8 mouse cellular contexts compared by ENCODE assay signal in genomic region chr17:32536867-32537250, GRCm38 (mm10). TPM values are rescaled to one million over a fixed set of nuclear protein-coding genes. Genes with fewer than 3 reads are reported as not detected.
DNase-seq lines count a peak whose midpoint lies in the region; ATAC-seq and TF ChIP-seq lines count a peak whose summit lies in the region.

No protein-coding gene starts in this region.

- H3K36me3 ChIP-seq in thymus, adult 2 months (ENCODE audit: control insufficient read depth, insufficient read depth, low read length) = no peaks in the 10 kb centered on the region
- 0 out of 2 replicates have a peak, but pooled peaks cover 3% of the 10 kb centered on the region for H3K36me3 ChIP-seq in embryonic facial prominence, embryonic 13.5 days
- no peaks in the 10 kb centered on the region for H3K36me3 ChIP-seq in hindbrain, embryonic 16.5 days (ENCODE audit: control insufficient read depth, insufficient read depth, low read length)

- peaks cover 26% of the 10 kb centered on the region for H3K4me1 ChIP-seq in thymus, adult 2 months (replicated peaks; ENCODE audit: control insufficient read depth, insufficient read depth, low read length)
- peaks cover 10% of the 10 kb centered on the region for H3K4me1 ChIP-seq in embryonic facial prominence, embryonic 13.5 days
- peaks cover 5% of the 10 kb centered on the region for H3K4me1 ChIP-seq in hindbrain, embryonic 16.5 days (ENCODE audit: control insufficient read depth, insufficient read depth, low read depth, low read length)

- peak overlapping the region; percentile 77 for H3K9ac ChIP-seq in embryonic facial prominence, embryonic 13.5 days
- peak overlapping the region; percentile 63 for H3K9ac ChIP-seq in hindbrain, embryonic 16.5 days (ENCODE audit: low read depth, low read length)

- H3K27me3 ChIP-seq in thymus, adult 2 months (ENCODE audit: control insufficient read depth, insufficient read depth, low read length) = no peaks in the 10 kb centered on the region
- H3K27me3 ChIP-seq in embryonic facial prominence, embryonic 13.5 days = no peaks in the 10 kb centered on the region
- no peaks in the 10 kb centered on the region for H3K27me3 ChIP-seq in hindbrain, embryonic 16.5 days (replicated peaks; ENCODE audit: control insufficient read depth, insufficient read depth, low read length)

- H3K4me2 ChIP-seq in embryonic facial prominence, embryonic 13.5 days = peak overlapping the region; percentile 71
- H3K4me2 ChIP-seq in hindbrain, embryonic 16.5 days (ENCODE audit: low read length) = peak overlapping the region; percentile 71

- H3K27ac ChIP-seq in thymus, adult 2 months (ENCODE audit: control insufficient read depth, insufficient read depth, low read length) = no peak overlapping the region; the same call in 1 of the 2 replicates
- peak overlapping the region; percentile 62 for H3K27ac ChIP-seq in embryonic facial prominence, embryonic 13.5 days
- peak overlapping the region; percentile 17; the same call in 1 of the 2 replicates for H3K27ac ChIP-seq in hindbrain, embryonic 16.5 days (ENCODE audit: low read depth, low read length)

- DNase-seq in thymus, adult 2 months = no peak
- DNase-seq in thymus, adult 18-20 months = no peak
- DNase-seq in ovary, adult 18-20 months (ENCODE audit: low spot score) = no peak
- DNase-seq in thymus, postnatal 10 days (ENCODE audit: low spot score in 2 of 2) = no peak
- DNase-seq in thymus, postnatal 4 days = no peak

- no peak for TF ChIP-seq POLR2A in thymus, adult 2 months (IDR thresholded peaks at IDR 0.05; ENCODE audit: control insufficient read depth, extremely low read depth, insufficient read depth, low read length, poor library complexity)

- no peak for ATAC-seq in embryonic facial prominence, embryonic 13.5 days (ENCODE audit: insufficient number of reproducible peaks, insufficient read depth, low FRiP score, low TSS enrichment, low read depth)
- ATAC-seq in hindbrain, embryonic 16.5 days = no peak
- ATAC-seq in megakaryocyte progenitor cell, adult 5-6 weeks (replicated peaks; ENCODE audit: poor library complexity) = 0 out of 2 replicates have a peak, but pooled peaks have one; percentile 12

- no peaks in the 10 kb centered on the region for H3K9me3 ChIP-seq in embryonic facial prominence, embryonic 13.5 days
- H3K9me3 ChIP-seq in hindbrain, embryonic 16.5 days (ENCODE audit: control insufficient read depth, low read length) = no peaks in the 10 kb centered on the region

- WGBS in thymus, adult 2 months = 70% methylated on average over 5 of the region's 5 CpGs
- WGBS in embryonic facial prominence, embryonic 13.5 days = 61% methylated on average over 5 of the region's 5 CpGs
- 62% methylated on average over 5 of the region's 5 CpGs for WGBS in hindbrain, embryonic 16.5 days

- no peak for TF ChIP-seq CTCF in thymus, adult 2 months (IDR thresholded peaks at IDR 0.05; ENCODE audit: borderline replicate concordance, control insufficient read depth, extremely low read depth, insufficient read depth, low read length, poor library complexity)

- peak overlapping the region; percentile 37 for H3K4me3 ChIP-seq in thymus, adult 2 months (ENCODE audit: control insufficient read depth, insufficient read depth, low read length)
- peak overlapping the region; percentile 54 for H3K4me3 ChIP-seq in embryonic facial prominence, embryonic 13.5 days
- H3K4me3 ChIP-seq in hindbrain, embryonic 16.5 days (ENCODE audit: low read length) = peak overlapping the region; percentile 48

RNA-seq across cellular contexts. Expression of gene Cyp4f16, which starts 0.5 kb away (rescaled TPM):
- polyA plus RNA-seq in thymus, adult 2 months (2012; rRNA removed) = 17.0 and 18.4 TPM in 2 replicates
- polyA plus RNA-seq in embryonic facial prominence, embryonic 13.5 days (2015; fragmentation: Nextera tagmentation; extraction: Ambion mirVana) = 20.5 and 23.0 TPM in 2 replicates
- polyA plus RNA-seq in hindbrain, embryonic 16.5 days (2015; fragmentation: Nextera tagmentation; extraction: Ambion mirVana) = 17.3 and 18.7 TPM in 2 replicates
- 11.1 and 11.6 TPM in 2 replicates for total RNA-seq in megakaryocyte progenitor cell, adult 5-6 weeks (2015)
- total RNA-seq in megakaryocyte progenitor cell, adult 5-6 weeks (2017) = 11.2 and 13.7 TPM in 2 replicates

RNA-seq across cellular contexts. Expression of gene Cyp4f17, which starts 31.0 kb away (rescaled TPM):
- polyA plus RNA-seq in thymus, adult 2 months (2012; rRNA removed) = 4.8 and 4.9 TPM in 2 replicates
- polyA plus RNA-seq in embryonic facial prominence, embryonic 13.5 days (2015; fragmentation: Nextera tagmentation; extraction: Ambion mirVana) = 18.4 and 20.3 TPM in 2 replicates
- 10.7 and 11.2 TPM in 2 replicates for polyA plus RNA-seq in hindbrain, embryonic 16.5 days (2015; fragmentation: Nextera tagmentation; extraction: Ambion mirVana)
- 0.32 and 1.2 TPM in 2 replicates for total RNA-seq in megakaryocyte progenitor cell, adult 5-6 weeks (2015)
- total RNA-seq in megakaryocyte progenitor cell, adult 5-6 weeks (2017) = 0.29 and 1.5 TPM in 2 replicates
